Mouse (Mus musculus) embryonic facial prominence, embryonic 11.5 days (tissue): ENCODE data around the gene Bach2. TPM values are rescaled to one million over a fixed set of nuclear protein-coding genes. Genes with fewer than 3 reads are reported as not detected.
A peak's percentile ranks its signal among the peaks of the same experiment; 100 is the strongest.

Experiments used
- ATAC-seq: fragments of 200-750 bp; cut with Nextera tagmentation; replicated peaks from 2 replicates; pipeline ENCODE4 v1.8.0; 2017; ENCODE audit warnings: low read depth; ENCODE audit not compliant: insufficient number of reproducible peaks, low FRiP score, low TSS enrichment
- DNase-seq: peaks from one replicate; pipeline ENCODE4 v3.0.0-alpha.2; 2015; ENCODE audit warnings: low spot score
- H3K27ac ChIP-seq: fragments of 300-500 bp; sonication (generic); replicated peaks from 2 replicates; pipeline ENCODE4 v1.5.1; 2014; ENCODE audit warnings: mild to moderate bottlenecking, low read depth, low read length, control low read depth
- H3K27me3 ChIP-seq: fragments of 300-500 bp; sonication (generic); 2 replicates; pipeline ENCODE4 v1.6.1; 2014; ENCODE audit warnings: mild to moderate bottlenecking, low read length, moderate library complexity, mixed read lengths; ENCODE audit not compliant: control insufficient read depth, insufficient read depth
- H3K36me3 ChIP-seq: fragments of 300-500 bp; sonication (generic); replicated peaks from 2 replicates; pipeline ENCODE4 v1.6.1; 2014; ENCODE audit warnings: low read depth, mild to moderate bottlenecking, low read length, moderate library complexity, mixed read lengths; ENCODE audit not compliant: control insufficient read depth, insufficient read depth
- H3K4me1 ChIP-seq: fragments of 300-500 bp; sonication (generic); 2 replicates; pipeline ENCODE4 v1.6.1; 2014; ENCODE audit warnings: low read length, mixed read lengths; ENCODE audit not compliant: control insufficient read depth, insufficient read depth
- H3K4me2 ChIP-seq: fragments of 300-500 bp; sonication (generic); 2 replicates; pipeline ENCODE4 v1.6.1; 2014; ENCODE audit warnings: low read depth, mild to moderate bottlenecking, control low read depth, low read length, moderate library complexity
- H3K4me3 ChIP-seq: fragments of 300-500 bp; sonication (generic); 2 replicates; pipeline ENCODE4 v1.5.1; 2014; ENCODE audit warnings: low read depth, low read length, control low read depth
- H3K9ac ChIP-seq: fragments of 300-500 bp; sonication (generic); replicated peaks from 2 replicates; pipeline ENCODE4 v1.6.1; 2014; ENCODE audit warnings: mild to moderate bottlenecking, control low read depth, low read length
- H3K9me3 ChIP-seq: fragments of 300-500 bp; sonication (generic); replicated peaks from 2 replicates; pipeline ENCODE4 v1.6.1; 2016; ENCODE audit warnings: mild to moderate bottlenecking, low read length, inconsistent platforms, mixed read lengths; ENCODE audit not compliant: control insufficient read depth
- WGBS: fragments of 180-500 bp; shearing (Covaris S2); extraction: QIAGEN DNeasy Blood & Tissue Kit; methylation state at CpG from one replicate; pipeline ENCODE4 v1.1.7; 2014; 5-methylcytosine and 5-hydroxymethylcytosine counted together
- polyA plus RNA-seq: library from polyadenylated mRNA; unstranded; fragments of >200 nt; fragmentation: Nextera tagmentation; extraction: Ambion mirVana; gene quantifications from 2 replicates; pipeline ENCODE4 v1.2.1, GENCODE M21; 2014

Bach2 gene
- polyA plus RNA-seq, 1 experiment from 2014 or later, result 11.5 TPM

GRCm38 (mm10) chr4:32305036-32305615 is 66.5 kb downstream of the Bach2 start:
- peak overlapping the region; percentile 29 for H3K9ac ChIP-seq
- H3K36me3 ChIP-seq, result no peaks in the 10 kb centered on the region
- no peaks in the 10 kb centered on the region for H3K27me3 ChIP-seq
- no peak for ATAC-seq
- H3K4me2 ChIP-seq, result no peak overlapping the region; the same call in 1 of the 2 replicates
- 52% methylated on average over 18 of the region's 18 CpGs for WGBS
- H3K9me3 ChIP-seq, result no peaks in the 10 kb centered on the region
- peak; percentile 31 for DNase-seq
- no peak overlapping the region for H3K4me3 ChIP-seq
- peak overlapping the region; percentile 91 for H3K27ac ChIP-seq
- peaks cover 9% of the 10 kb centered on the region for H3K4me1 ChIP-seq

- no peaks in the 10 kb centered on the region for H3K27me3 ChIP-seq
- no peaks in the 10 kb centered on the region for H3K36me3 ChIP-seq
- peaks cover 9% of the 10 kb centered on the region for H3K4me1 ChIP-seq
- H3K4me2 ChIP-seq, result no peak overlapping the region
- 54% methylated on average over 6 of the region's 6 CpGs for WGBS
- no peak for ATAC-seq
- no peaks in the 10 kb centered on the region for H3K9me3 ChIP-seq
- H3K4me3 ChIP-seq, result no peak overlapping the region
- 0 out of 2 replicates have a peak overlapping the region, but pooled peaks have one; percentile 11 for H3K9ac ChIP-seq
- H3K27ac ChIP-seq, result peak overlapping the region; percentile 91
- DNase-seq, result no peak
These were observed 67.1 kb downstream of the Bach2 start for GRCm38 (mm10) chr4:32305683-32306082.

GRCm38 (mm10) chr4:32306169-32306792 is 67.7 kb downstream of the Bach2 start:
- DNase-seq (peak; percentile 38), ATAC-seq (no peak)
- no peaks in the 10 kb centered on the region for H3K27me3 ChIP-seq
- no peaks in the 10 kb centered on the region for H3K36me3 ChIP-seq
- peaks cover 9% of the 10 kb centered on the region for H3K4me1 ChIP-seq
- no peak overlapping the region for H3K4me2 ChIP-seq
- H3K9ac ChIP-seq, result no peak overlapping the region
- no peaks in the 10 kb centered on the region for H3K9me3 ChIP-seq
- 28% methylated on average over 3 of the region's 3 CpGs for WGBS
- no peak overlapping the region for H3K27ac ChIP-seq
- no peak overlapping the region for H3K4me3 ChIP-seq

GRCm38 (mm10) chr4:32307215-32307614 is 68.6 kb downstream of the Bach2 start:
- H3K4me1 ChIP-seq, result peaks cover 7% of the 10 kb centered on the region
- WGBS, result 71% methylated on average over 5 of the region's 5 CpGs
- no peak overlapping the region for H3K9ac ChIP-seq
- no peak overlapping the region for H3K4me2 ChIP-seq
- ATAC-seq (no peak), DNase-seq (no peak)
- H3K9me3 ChIP-seq, result no peaks in the 10 kb centered on the region
- no peaks in the 10 kb centered on the region for H3K27me3 ChIP-seq
- H3K36me3 ChIP-seq, result no peaks in the 10 kb centered on the region
- H3K4me3 ChIP-seq, result no peak overlapping the region
- no peak overlapping the region for H3K27ac ChIP-seq

- ATAC-seq (no peak), DNase-seq (no peak)
- no peaks in the 10 kb centered on the region for H3K27me3 ChIP-seq
- H3K4me1 ChIP-seq, result no peaks in the 10 kb centered on the region; the same call in 1 of the 2 replicates
- H3K9me3 ChIP-seq, result 0 out of 2 replicates have a peak, but pooled peaks cover 2% of the 10 kb centered on the region
- peaks cover 5% of the 10 kb centered on the region for H3K36me3 ChIP-seq
- H3K9ac ChIP-seq, result no peak overlapping the region
- H3K4me2 ChIP-seq, result no peak overlapping the region
- no peak overlapping the region for H3K27ac ChIP-seq
- no peak overlapping the region for H3K4me3 ChIP-seq
- 51% methylated on average over 10 of the region's 10 CpGs for WGBS
These were observed 73.8 kb downstream of the Bach2 start for GRCm38 (mm10) chr4:32312171-32312946.

- H3K4me2 ChIP-seq, result no peak overlapping the region
- DNase-seq, result no peak
- no peak overlapping the region for H3K4me3 ChIP-seq
- no peaks in the 10 kb centered on the region; the same call in 1 of the 2 replicates for H3K4me1 ChIP-seq
- 0 out of 2 replicates have a peak, but pooled peaks cover 2% of the 10 kb centered on the region for H3K9me3 ChIP-seq
- H3K27me3 ChIP-seq, result no peaks in the 10 kb centered on the region
- H3K27ac ChIP-seq, result no peak overlapping the region
- ATAC-seq, result no peak
- peaks cover 5% of the 10 kb centered on the region for H3K36me3 ChIP-seq
- H3K9ac ChIP-seq, result no peak overlapping the region
- WGBS, result 89% methylated on average over 3 of the region's 3 CpGs
These were observed 76.3 kb downstream of the Bach2 start for GRCm38 (mm10) chr4:32314919-32315318.

GRCm38 (mm10) chr4:32318608-32319007 is 80.0 kb downstream of the Bach2 start:
- H3K4me2 ChIP-seq, result no peak overlapping the region
- peaks cover 5% of the 10 kb centered on the region for H3K36me3 ChIP-seq
- 0 out of 2 replicates have a peak, but pooled peaks cover 2% of the 10 kb centered on the region for H3K9me3 ChIP-seq
- no peak overlapping the region for H3K4me3 ChIP-seq
- no peaks in the 10 kb centered on the region for H3K4me1 ChIP-seq
- no peak overlapping the region for H3K27ac ChIP-seq
- ATAC-seq, result no peak
- H3K27me3 ChIP-seq, result no peaks in the 10 kb centered on the region
- DNase-seq, result no peak
- WGBS, result 100% methylated on average over 1 of the region's 1 CpGs
- no peak overlapping the region for H3K9ac ChIP-seq

- 89% methylated on average over 3 of the region's 3 CpGs for WGBS
- DNase-seq, result no peak
- ATAC-seq, result no peak
- Histone ChIP-seq H3K36me3 (peaks cover 5% of the 10 kb centered on the region), H3K4me3 (no peak overlapping the region), H3K27me3 (no peaks in the 10 kb centered on the region), H3K4me1 (no peaks in the 10 kb centered on the region), H3K9ac (no peak overlapping the region), H3K4me2 (no peak overlapping the region), H3K9me3 (0 out of 2 replicates have a peak, but pooled peaks cover 2% of the 10 kb centered on the region), H3K27ac (no peak overlapping the region)
These were observed 80.7 kb downstream of the Bach2 start for GRCm38 (mm10) chr4:32319327-32319726.
